Mouse (Mus musculus) heart, postnatal 0 days (tissue): ENCODE results near the gene Ap3b1.

Experiments used
- CTCF ChIP-seq: IDR thresholded peaks from 2 replicates; pipeline ENCODE4 v1.5.1; 2016; ENCODE audit warnings: antibody characterized with exemption, control low read depth, low read depth
- EP300 ChIP-seq: IDR thresholded peaks from 2 replicates; pipeline ENCODE4 v1.6.1; 2016; ENCODE audit warnings: antibody characterized with exemption, low read depth

- no peak for TF ChIP-seq EP300
- TF ChIP-seq CTCF = no peak
Observed at GRCm38 (mm10) chr13:94358401-94359265, at the start of gene Ap3b1.
